Mouse (Mus musculus): ENCODE data around the gene Neto2. TPM values are rescaled to one million over a fixed set of nuclear protein-coding genes. Genes with fewer than 3 reads are reported as not detected.

The Neto2 gene
- total RNA-seq, 2 experiments from 2014 or later = 3.2 to 4.0 TPM

DNA sequence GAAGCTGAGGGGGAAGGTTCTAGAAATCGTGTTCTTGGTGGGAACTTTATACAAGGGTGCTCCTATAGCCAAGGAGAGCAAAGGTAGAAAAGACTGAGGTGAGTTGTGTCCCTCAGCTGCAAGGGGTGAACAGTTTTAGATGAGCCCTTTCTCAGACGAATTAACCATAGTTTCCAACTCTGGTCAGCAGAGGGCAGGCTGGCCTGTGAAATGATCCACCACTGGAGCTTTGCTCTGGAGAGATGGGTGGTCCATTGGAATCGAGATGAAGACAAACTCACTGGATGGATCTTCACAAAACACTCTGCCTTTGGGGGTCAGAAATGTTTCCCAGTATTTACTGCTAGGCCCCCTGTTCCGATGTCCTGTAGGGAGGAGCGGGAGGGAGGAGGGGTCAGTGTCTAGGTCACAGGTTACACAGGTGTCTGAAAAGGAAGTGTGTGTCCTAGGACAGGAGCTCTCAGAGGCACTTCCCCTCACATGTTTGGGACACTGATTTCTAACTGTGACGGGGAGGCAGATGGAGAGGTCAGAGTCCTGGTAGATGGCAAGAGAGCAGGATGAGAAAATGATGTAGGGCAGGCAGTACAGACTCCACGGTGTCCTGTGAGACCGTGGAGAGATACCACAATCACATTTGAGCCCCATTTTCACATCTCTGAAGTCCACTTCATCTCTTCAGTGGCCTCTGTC lies 97.4 kb downstream of the Neto2 start:
- peak; percentile 62 for DNase-seq

DNA sequence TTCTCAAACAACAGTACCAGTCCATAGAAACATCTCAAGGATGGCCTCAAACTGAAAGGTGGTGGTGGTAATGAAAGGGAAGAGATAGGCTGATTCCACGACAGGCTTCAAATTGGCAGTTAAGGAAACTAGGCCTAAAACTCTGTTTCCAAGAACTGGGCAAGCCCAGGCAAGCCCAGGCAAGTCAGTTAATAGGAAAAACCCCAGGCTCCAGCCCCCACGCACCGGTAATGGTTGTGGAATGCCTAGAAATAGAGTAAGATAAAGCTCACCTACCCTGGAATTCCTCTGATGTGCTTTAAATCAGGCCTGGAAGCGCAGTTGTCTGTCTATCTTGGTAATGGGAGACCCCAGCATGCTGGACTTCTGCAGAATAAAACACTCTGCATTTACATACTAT lies 98.0 kb downstream of the Neto2 start:
- DNase-seq = no peak

GRCm38 (mm10) chr8:85601741-85602140 lies 99.0 kb downstream of the Neto2 start:
- DNase-seq = no peak

DNA sequence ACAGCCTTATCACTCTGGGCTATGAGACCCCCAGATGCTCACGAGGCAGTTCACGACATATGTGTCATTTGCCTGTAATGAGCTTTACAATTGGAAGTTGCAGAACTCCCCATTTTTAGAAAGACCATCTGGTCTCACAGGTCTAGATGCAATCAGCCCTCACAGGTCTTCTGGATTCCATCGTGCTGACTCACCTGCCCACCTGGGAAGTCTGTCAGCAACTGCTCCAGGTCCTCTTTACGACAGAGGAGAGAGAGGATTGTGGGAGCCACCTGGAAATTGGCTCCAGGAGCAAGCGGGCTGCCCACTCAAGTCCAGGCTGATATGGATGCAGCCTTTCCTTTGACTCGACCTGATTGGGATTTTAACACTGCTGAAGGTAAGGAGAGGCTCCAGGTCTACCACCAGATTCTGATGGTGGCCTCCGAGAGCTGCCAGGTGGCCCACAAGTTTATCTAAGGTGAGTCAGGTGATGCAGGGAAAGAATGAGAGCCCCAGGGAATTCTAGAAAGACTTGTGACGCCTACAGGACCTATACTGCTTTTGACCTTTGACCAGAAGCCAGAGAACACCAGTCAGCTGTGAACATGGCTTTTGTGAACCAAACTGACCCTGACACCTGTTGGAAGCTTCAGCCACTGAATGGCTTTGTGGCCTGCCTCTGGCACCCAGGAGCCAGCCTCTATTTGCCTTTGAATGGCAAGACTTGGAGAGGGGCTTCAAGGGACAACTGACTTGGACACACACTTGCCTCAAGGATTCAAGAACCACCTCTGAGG lies 103.1 kb downstream of the Neto2 start:
- no peak for DNase-seq

GRCm38 (mm10) chr8:85595391-85595790 lies 105.3 kb downstream of the Neto2 start:
- peak; percentile 32 for DNase-seq

DNA sequence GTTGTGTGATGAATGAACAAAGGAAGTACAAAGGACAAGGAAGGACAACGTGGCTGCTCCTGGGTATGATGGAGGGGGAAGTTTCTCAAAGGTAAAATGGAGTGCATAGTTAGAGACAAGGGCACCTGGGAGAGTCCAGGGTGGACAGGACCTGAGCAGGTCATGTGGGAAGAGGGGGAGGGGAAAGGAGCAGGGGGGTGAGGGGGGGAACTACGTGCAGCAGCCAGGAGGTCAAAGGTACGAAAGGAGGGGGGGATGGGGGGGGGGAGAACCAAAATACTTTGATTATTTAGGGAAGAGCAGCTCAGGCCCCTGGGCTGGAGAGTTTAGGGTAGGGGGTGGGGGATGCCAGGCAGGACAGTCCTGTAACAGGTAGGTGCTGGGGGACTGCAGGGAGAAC lies 105.7 kb downstream of the Neto2 start:
- no peak for DNase-seq

DNA sequence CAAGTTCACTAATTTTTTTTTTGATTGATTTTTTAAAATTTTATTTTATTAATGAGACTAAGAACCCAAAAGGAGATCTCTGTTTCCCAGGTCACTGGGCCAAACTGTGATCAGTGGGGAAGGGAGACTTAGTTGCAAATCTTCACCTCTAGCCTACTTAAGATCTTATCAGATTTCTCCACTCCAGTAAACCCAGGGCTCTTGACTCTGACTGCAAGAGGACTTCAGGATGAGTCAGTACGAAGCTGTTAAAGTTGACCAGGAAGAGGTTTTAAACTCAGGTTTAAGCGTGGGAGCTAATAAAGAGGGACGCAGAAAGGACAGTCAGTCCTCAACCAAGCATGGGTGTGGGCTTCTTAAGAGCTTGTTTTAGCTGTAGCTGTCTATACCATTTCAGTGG lies 107.4 kb downstream of the Neto2 start:
- no peak for DNase-seq

DNA sequence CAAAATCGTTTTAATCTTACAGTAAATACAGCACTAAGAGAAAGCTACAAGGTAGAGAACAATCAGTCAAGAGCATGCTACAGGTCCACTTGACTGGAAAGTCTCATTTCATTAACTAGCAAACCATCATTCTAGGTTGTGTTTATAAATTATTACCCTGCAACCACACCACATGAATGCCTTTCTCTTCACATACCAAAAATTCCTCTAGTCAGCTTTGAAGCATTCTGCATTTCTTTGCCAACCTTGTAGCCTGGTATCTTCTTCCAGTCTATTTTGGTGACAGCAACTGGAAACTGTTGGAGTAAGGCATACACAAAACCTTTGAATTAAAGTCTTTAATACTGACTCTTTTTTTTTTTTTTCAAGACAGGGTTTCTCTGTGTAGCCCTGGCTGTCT lies 109.2 kb downstream of the Neto2 start:
- no peak for DNase-seq

- no peak for DNase-seq
Measured at GRCm38 (mm10) chr8:85590258-85590657, 110.5 kb downstream of the Neto2 start.

- DNase-seq = no peak
Measured at GRCm38 (mm10) chr8:85588596-85588995, 112.1 kb downstream of the Neto2 start.

Small RNAs within 50 kb of the gene (microRNA-seq; reads per million reads assigned to microRNA genes)
- 0 reads per million in 2 experiments for gene Mir8109

Other genes with a start within 250 kb of the Neto2 start
- gene Gpt2, start 208.3 kb downstream of the Neto2 start, total RNA-seq (2021) = 10 to 100 TPM; 51.8 to 58.5 TPM
- 100 to 1,000 TPM; 168 to 183 TPM for gene Dnaja2, start 145.6 kb downstream of the Neto2 start, total RNA-seq (2021)
- 10 to 100 TPM; 35.4 to 38.3 TPM for gene Itfg1, start 140.0 kb upstream of the Neto2 start, total RNA-seq (2021)
- 100 to 1,000 TPM; 107 to 119 TPM for gene Phkb, start 140.0 kb upstream of the Neto2 start, total RNA-seq (2021)

Data from gastrocnemius, postnatal 10 days (tissue).